Mouse (Mus musculus) sigmoid colon, adult 10 weeks (tissue): ENCODE data around the gene Sypl2. TPM values are rescaled to one million over a fixed set of nuclear protein-coding genes. Genes with fewer than 3 reads are reported as not detected.

Source experiments
- polyA plus RNA-seq: library from polyadenylated mRNA; stranded (reverse); fragments of 350-450 nt; fragmentation: Illumina TruSeq; extraction: RNeasy Lipid Tissue Mini Kit (QIAGEN cat#74804); gene quantifications from one replicate; pipeline ENCODE4 v1.2.3, GENCODE M21; 2014; ENCODE audit warnings: low read depth, low replicate concordance

Gene Sypl2
- 0.19 TPM for polyA plus RNA-seq

GRCm38 (mm10) chr3:108226558-108227350 is at the start of gene Sypl2:
Gene Sypl2, minus strand, starts transcription at chr3:108226648.

GRCm38 (mm10) chr3:108256719-108257637 is 30.5 kb upstream of the Sypl2 start, which contains the start of gene Psma5:
Gene Psma5, plus strand, starts transcription at chr3:108256926.

GRCm38 (mm10) chr3:108210771-108211139 is 15.7 kb downstream of the Sypl2 start, which contains the start of gene Atxn7l2:
Gene Atxn7l2, minus strand, starts transcription at chr3:108210934.

GRCm38 (mm10) chr3:108200329-108201323 is 25.8 kb downstream of the Sypl2 start, which contains the start of gene Cyb561d1:
Gene Cyb561d1, minus strand, starts transcription at chr3:108201212.

GRCm38 (mm10) chr3:108186098-108187047 is 40.1 kb downstream of the Sypl2 start, which contains the start of gene Amigo1:
Gene Amigo1, plus strand, starts transcription at chr3:108186335.

Other genes starting within 250 kb of the Sypl2 start
- gene Gstm2, start 240.2 kb downstream of the Sypl2 start, polyA plus RNA-seq = 67.8 TPM
- 29.8 TPM for gene Gstm1, start 208.7 kb downstream of the Sypl2 start, polyA plus RNA-seq
- 2.9 TPM for gene Gstm4, start 181.8 kb downstream of the Sypl2 start, polyA plus RNA-seq
- 7.4 TPM for gene Ampd2, start 140.0 kb downstream of the Sypl2 start, polyA plus RNA-seq
- 0.88 TPM for gene Gnat2, start 133.9 kb downstream of the Sypl2 start, polyA plus RNA-seq
- gene Gnai3, start 80.5 kb downstream of the Sypl2 start, polyA plus RNA-seq = 306 TPM
- gene Gpr61, start 71.8 kb downstream of the Sypl2 start, polyA plus RNA-seq = 0.16 TPM
- gene Amigo1, start 40.3 kb downstream of the Sypl2 start, polyA plus RNA-seq = 7.9 TPM
- 12.4 TPM for gene Cyb561d1, start 25.4 kb downstream of the Sypl2 start, polyA plus RNA-seq
- gene Atxn7l2, start 15.7 kb downstream of the Sypl2 start, polyA plus RNA-seq = 0.91 TPM
- gene Psma5, start 30.3 kb upstream of the Sypl2 start, polyA plus RNA-seq = 94.0 TPM
- 149 TPM for gene Sort1, start 57.4 kb upstream of the Sypl2 start, polyA plus RNA-seq
- not detected for gene Mybphl, start 138.3 kb upstream of the Sypl2 start, polyA plus RNA-seq
- gene Psrc1, start 157.2 kb upstream of the Sypl2 start, polyA plus RNA-seq = 0.91 TPM
- 0.32 TPM for gene Celsr2, start 188.9 kb upstream of the Sypl2 start, polyA plus RNA-seq
- 14.4 TPM for gene Sars, start 218.6 kb upstream of the Sypl2 start, polyA plus RNA-seq